Mouse (Mus musculus): ENCODE measurements around the gene Fam169a.
A peak's percentile ranks its signal among the peaks of the same experiment; 100 is the strongest.

GRCm38 (mm10) chr13:97052667-97053066 is 14.4 kb upstream of the Fam169a start:
- peak; percentile 52 for TF ChIP-seq CTCF (IDR thresholded peaks at IDR 0.05; ENCODE audit: insufficient read depth, low read length)
- no peak for TF ChIP-seq POLR2A (IDR thresholded peaks at IDR 0.05; ENCODE audit: borderline replicate concordance, extremely low read depth, low read depth, low read length)

All from lung, adult 2 months (tissue).